Mouse (Mus musculus): ENCODE results near the gene Vmn1r29. TPM values are rescaled to one million over a fixed set of nuclear protein-coding genes. Genes with fewer than 3 reads are reported as not detected.
"Not testable (repeated sequence)": the region's sequence is repeated elsewhere in the genome, so short reads cannot be mapped to it uniquely, and the experiment has no call there.

Gene Vmn1r29
- polyA plus RNA-seq (2015; fragmentation: Nextera tagmentation; extraction: Ambion mirVana), result not detected in 2 replicates

DNA sequence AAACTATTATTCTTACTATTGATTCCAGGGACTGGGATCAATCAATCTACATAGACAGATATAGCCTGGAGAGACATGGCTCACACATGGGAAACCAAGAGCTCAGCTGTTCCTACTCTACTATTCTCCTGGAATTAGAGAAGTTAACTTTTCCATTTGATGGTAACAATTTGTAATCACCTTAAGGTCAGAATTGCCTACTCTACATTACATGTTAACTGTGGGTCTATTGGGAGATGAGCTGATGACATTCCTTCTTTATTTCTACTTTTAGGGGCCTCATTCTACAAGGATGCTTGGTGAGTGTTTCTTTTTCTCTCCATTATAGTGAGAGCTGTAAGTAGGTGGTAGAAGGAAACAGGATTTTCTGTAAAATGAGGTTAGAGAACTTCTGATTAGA, at the start of gene Vmn1r29:
Vmn1r29 (plus strand) TSS at position 301 of the 400 bp plus-strand sequence.
- Histone ChIP-seq H3K36me3 (no peaks in the 10 kb centered on the region), H3K4me1 (no peaks in the 10 kb centered on the region), H3K4me3 (replicated peaks) (no peak within 1 kb of the TSS), H3K27ac (no peak within 1 kb of the TSS), H3K4me2 (no peak within 1 kb of the TSS), H3K9me3 (no peaks in the 10 kb centered on the region), H3K27me3 (replicated peaks) (no peaks in the 10 kb centered on the region), H3K9ac (no peak within 1 kb of the TSS)
- no peak for ATAC-seq (ENCODE audit: insufficient read depth, low FRiP score, low read depth)

DNA sequence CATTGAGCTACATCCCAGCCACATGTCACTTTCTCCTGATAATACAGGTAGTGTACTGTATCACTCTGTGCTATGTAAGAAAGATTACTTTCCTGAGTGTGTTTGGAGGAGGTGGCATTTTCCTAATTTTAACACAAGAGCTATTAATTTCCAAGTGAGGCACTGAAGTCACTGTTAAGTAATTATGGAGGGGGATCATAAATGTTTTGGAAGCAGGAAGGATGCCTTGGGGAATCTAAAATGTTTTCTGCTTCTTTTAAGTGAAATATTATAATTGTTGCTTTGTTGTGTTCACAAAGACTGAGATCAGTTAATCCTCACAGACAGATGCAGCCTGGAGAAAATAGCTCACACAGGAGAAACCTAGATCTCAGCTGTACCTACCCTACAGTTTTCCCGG, 39.6 kb upstream of the Vmn1r29 start, which contains the start of gene Vmn1r28:
Vmn1r28 (plus strand) TSS at position 301 of the 400 bp plus-strand sequence.
- WGBS, result 97% methylated on average over 1 of the region's 1 CpGs
- H3K9ac ChIP-seq, result no peak within 1 kb of the TSS
- H3K4me1 ChIP-seq, result no peaks in the 10 kb centered on the region
- no peaks in the 10 kb centered on the region for H3K9me3 ChIP-seq
- no peak within 1 kb of the TSS for H3K4me3 ChIP-seq (replicated peaks)
- H3K27ac ChIP-seq, result no peak within 1 kb of the TSS
- no peaks in the 10 kb centered on the region for H3K27me3 ChIP-seq (replicated peaks)
- H3K36me3 ChIP-seq, result no peaks in the 10 kb centered on the region
- no peak within 1 kb of the TSS for H3K4me2 ChIP-seq
- no peak for ATAC-seq (ENCODE audit: insufficient read depth, low FRiP score, low read depth)

DNA sequence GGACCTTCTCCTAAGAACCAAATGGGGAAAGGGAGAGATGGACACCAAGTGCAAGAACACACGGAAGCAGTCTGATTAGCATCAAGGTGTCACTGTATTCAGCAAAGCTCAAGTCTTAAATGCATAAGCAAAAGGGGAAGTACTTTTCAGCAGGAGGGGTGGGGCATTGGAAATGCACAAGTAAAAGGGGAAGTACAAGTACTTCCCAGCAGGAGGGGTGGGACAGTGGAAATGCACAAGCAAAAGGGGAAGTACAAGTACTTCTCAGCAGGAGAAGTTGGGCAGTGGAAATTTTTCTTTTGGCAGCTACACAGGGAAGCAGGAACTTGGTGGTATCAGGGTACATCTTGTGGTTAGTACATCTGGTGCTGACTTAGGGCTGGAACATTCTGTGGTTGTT, 21.7 kb upstream of the Vmn1r29 start:
- H3K9ac ChIP-seq; H3K4me2 ChIP-seq; H3K27ac ChIP-seq; H3K27me3 ChIP-seq (replicated peaks); ATAC-seq (ENCODE audit: insufficient read depth, low FRiP score, low read depth); H3K36me3 ChIP-seq; H3K4me1 ChIP-seq; H3K9me3 ChIP-seq; H3K4me3 ChIP-seq (replicated peaks): not testable (repeated sequence)
- WGBS, result 100% methylated on average over 1 of the region's 1 CpGs

DNA sequence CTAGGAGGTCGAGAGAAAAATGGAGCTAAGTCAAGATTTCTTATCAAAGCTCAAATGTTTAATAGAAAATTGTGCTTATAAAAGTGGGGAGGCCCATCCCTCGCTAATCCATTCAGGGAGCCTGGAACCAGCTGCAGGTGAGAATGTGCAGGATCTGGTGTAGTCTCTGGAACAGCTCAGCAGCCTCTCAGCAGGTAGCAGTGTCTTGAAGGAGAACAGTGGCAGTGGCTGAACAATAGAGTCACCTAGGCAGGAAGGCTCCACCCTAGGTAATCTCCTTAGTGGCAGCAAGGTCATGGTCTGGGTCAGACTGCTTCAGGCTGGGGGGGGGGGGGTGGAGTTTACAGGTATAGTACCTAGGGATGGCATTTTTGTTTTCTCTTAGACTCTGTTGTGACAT, 9.1 kb upstream of the Vmn1r29 start:
- Histone ChIP-seq H3K27me3 (replicated peaks) (no peaks in the 10 kb centered on the region), H3K9me3 (no peaks in the 10 kb centered on the region), H3K4me3 (replicated peaks) (no peak overlapping the region), H3K27ac (no peak overlapping the region), H3K4me2 (no peak overlapping the region), H3K36me3 (no peaks in the 10 kb centered on the region), H3K4me1 (no peaks in the 10 kb centered on the region), H3K9ac (no peak overlapping the region)
- ATAC-seq (ENCODE audit: insufficient read depth, low FRiP score, low read depth), result no peak
- 64% methylated on average over 2 of the region's 2 CpGs for WGBS

DNA sequence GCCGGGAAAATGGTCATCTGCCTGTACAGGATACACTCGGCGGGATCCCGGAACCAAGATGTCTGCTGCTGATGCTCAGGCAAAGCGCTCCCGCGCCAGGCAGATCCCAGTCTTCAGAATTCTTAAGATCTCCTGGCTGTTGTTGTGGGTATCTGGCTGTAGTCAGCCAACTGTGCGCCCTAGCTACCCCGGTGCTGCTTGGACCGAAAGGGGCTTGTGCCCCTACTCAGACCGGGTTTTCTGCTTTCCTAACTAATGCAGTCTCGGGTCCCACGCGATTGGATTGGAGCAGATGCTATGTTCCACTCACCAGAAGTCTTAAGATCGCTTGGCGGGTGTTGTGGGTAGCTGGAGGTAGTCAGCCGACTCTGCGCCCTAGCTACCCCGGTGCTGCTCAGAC, 2.8 kb upstream of the Vmn1r29 start:
- not testable (repeated sequence) for ATAC-seq (ENCODE audit: insufficient read depth, low FRiP score, low read depth); H3K4me3 ChIP-seq (replicated peaks); H3K27me3 ChIP-seq (replicated peaks); H3K4me1 ChIP-seq; H3K4me2 ChIP-seq; H3K36me3 ChIP-seq; H3K9me3 ChIP-seq; H3K9ac ChIP-seq; H3K27ac ChIP-seq
- WGBS, result 81% methylated on average over 19 of the region's 19 CpGs

DNA sequence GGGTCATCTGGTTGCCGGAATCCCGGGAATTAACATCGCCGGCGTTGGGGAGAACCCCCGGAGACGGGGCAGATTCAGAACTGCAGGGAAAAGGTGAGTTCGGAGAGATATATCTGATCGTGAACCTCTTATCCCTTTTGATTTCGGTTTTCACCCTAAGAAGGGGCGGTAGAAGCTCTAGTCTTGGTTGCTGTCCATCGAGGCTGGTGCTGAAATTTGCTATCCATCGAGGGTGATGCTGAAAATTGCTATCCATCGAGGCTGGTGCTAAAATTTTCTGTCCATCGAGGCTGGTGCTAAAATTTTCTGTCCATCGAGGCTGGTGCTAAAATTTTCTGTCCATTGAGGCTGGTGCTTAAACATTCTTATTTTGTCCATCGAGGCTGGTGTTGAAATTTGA, 29.3 kb downstream of the Vmn1r29 start:
- 78% methylated on average over 17 of the region's 17 CpGs for WGBS
- not testable (repeated sequence) for H3K27me3 ChIP-seq (replicated peaks); H3K4me1 ChIP-seq; H3K4me2 ChIP-seq; H3K9me3 ChIP-seq; H3K4me3 ChIP-seq (replicated peaks); H3K9ac ChIP-seq; ATAC-seq (ENCODE audit: insufficient read depth, low FRiP score, low read depth); H3K36me3 ChIP-seq; H3K27ac ChIP-seq

Other genes with a start within 250 kb of the Vmn1r29 start
- gene Vmn1r27, start 82.7 kb upstream of the Vmn1r29 start, polyA plus RNA-seq (2015; fragmentation: Nextera tagmentation; extraction: Ambion mirVana), result not detected in 2 replicates
- not detected in 2 replicates for gene Vmn1r28, start 39.5 kb upstream of the Vmn1r29 start, polyA plus RNA-seq (2015; fragmentation: Nextera tagmentation; extraction: Ambion mirVana)
- gene Vmn1r30, start 141.8 kb downstream of the Vmn1r29 start, polyA plus RNA-seq (2015; fragmentation: Nextera tagmentation; extraction: Ambion mirVana), result not detected in 2 replicates
- not detected in 2 replicates for gene Vmn1r31, start 173.8 kb downstream of the Vmn1r29 start, polyA plus RNA-seq (2015; fragmentation: Nextera tagmentation; extraction: Ambion mirVana)

Data from stomach, embryonic 15.5 days (tissue).